Mouse (Mus musculus): Measurements from ENCODE around the gene Hc.

Hc gene

GRCm38 (mm10) chr2:34979459-34980011 is 81.7 kb downstream of the Hc start:
- in situ Hi-C loops (cut with MboI; ENCODE audit: low sequenced_read_pairs): no loop called here

DNA sequence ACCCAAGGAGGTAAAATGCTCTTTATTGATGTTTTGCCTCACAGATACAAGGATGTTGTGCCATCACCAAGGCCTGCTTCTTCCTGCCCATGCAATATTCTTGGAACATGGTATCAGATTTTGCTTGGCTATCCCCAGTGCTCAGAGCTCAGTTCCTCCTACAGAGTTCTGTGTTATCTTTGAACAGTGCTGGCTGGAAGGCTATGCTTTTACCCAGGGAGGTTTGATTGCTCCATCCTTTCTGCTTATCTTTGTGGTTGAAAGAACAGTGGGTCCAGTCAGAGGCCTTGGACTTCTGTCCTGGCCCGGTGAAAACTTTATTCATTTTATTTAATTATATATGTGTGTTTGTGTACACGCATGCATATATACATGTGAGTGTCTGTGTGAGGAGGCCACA is 83.0 kb downstream of the Hc start:
- in situ Hi-C loops (cut with MboI; ENCODE audit: low sequenced_read_pairs): no loop called here

DNA sequence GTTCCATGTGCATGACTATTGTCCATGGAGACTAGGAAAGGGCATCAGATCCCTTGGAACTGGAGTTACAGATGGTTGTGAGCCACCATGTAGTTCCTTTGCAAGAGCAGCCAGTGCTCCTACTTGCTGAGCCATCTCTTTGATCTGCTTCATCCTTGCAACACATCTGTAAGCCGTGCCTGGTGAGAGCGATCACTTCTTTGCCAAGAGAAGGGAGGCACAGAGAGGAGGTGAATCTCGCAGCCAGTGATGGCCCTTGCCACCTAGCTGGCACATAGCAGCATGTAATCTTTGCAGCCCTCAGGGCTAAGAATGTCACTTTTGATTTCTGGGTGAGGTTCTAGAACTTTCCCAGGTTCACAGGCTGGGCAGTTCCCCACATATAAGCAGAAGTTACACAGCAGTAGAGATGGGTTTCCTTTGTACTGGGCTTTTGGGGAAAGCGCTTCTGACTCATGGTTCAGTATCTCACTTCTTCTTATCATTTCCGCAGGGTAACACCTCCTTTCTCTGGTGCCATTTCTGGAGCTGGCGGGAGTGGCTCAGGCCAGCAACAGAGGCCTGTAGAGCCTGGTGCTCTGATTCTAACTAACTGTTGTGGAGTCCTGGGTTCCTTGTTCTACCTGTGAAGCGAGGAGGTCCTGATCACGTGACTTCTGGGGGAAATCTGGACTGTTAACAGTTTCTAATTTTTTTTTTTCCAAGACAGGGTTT is 84.1 kb downstream of the Hc start:
- in situ Hi-C loops (cut with MboI; ENCODE audit: low sequenced_read_pairs): no loop called here

GRCm38 (mm10) chr2:34976447-34976846 is 84.8 kb downstream of the Hc start:
- in situ Hi-C loops (cut with MboI; ENCODE audit: low sequenced_read_pairs): no loop called here

- in situ Hi-C loops (cut with MboI; ENCODE audit: low sequenced_read_pairs): no loop called here
Observed at GRCm38 (mm10) chr2:34973087-34973486, 88.2 kb downstream of the Hc start.

GRCm38 (mm10) chr2:34971080-34971888 is 90.0 kb downstream of the Hc start:
- in situ Hi-C loops (cut with MboI; ENCODE audit: low sequenced_read_pairs): no loop called here

DNA sequence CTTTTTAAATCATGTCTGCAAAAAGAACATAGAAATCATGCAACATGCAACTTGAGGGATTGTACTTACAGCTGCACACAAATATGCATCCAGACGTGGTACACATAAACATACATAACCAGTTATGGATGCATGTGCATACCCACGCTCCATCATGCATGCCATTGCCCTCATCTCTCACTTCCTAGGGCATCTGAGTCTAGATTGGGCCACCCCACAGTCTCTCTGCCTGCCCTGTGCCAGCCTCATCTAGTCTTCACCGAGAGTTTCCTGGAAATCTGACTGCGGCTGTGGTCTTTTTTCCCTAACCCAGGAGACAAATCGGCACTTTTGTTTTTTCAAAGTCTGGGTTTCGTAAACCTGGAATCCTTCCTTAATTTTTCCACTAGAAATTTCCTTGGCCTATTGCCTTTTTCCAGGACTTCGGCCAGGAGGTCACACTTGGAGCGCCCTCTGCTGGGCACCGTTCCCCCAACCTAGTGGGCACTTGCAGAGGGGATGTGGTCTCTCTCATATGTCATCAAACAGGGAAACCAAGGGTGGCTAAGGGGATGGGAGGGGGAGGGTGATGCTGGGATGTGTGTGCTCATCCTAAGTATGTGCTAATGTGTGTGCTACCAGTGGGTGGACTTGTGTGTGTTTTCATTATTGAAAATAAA is 91.0 kb downstream of the Hc start:
- in situ Hi-C loops (cut with MboI; ENCODE audit: low sequenced_read_pairs): no loop called here

DNA sequence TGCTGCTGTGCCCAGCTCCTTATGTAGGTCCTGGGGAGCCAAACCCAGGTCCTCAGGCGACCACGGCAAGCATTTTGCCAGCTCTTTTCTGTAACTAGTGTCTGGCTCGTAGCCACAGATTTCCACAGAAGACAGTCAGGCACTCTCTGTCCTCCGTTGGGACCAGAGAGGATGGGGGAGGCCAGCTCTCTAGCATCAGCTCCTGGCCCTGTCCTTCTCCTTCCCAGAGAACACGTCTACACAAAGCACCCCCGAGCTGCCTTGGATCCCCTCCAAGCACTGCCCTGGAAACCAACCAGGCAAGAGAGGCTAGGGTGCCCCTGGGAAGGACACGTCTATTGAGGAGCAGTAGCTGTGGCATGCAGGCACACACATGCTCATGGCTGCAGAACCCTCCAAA is 92.1 kb downstream of the Hc start:
- in situ Hi-C loops (cut with MboI; ENCODE audit: low sequenced_read_pairs): no loop called here

GRCm38 (mm10) chr2:34966243-34966934 is 94.8 kb downstream of the Hc start:
- in situ Hi-C loops (cut with MboI; ENCODE audit: low sequenced_read_pairs): no loop called here

- in situ Hi-C loops (cut with MboI; ENCODE audit: low sequenced_read_pairs): no loop called here
Observed at GRCm38 (mm10) chr2:34965806-34966205, 95.4 kb downstream of the Hc start.

DNA sequence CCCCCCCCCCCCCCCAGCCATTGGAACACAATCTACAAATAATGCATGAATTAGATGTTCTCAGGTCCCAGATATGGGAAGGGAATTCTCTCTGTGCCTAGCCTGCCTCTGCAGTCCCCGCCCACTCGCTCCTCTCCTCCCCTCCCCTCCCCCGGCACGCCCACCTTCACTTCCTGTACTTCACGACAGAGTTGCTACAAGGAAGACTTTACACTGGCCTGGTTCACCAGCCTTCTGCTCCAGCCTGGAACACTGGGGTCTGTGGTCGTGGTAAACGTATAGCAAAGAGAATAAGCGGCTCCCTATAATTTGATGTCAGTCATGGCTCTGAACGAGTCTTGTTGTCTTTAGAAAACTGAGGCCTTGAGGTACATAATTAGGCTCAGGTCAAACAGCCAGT is 95.9 kb downstream of the Hc start:
- in situ Hi-C loops (cut with MboI; ENCODE audit: low sequenced_read_pairs): no loop called here

DNA sequence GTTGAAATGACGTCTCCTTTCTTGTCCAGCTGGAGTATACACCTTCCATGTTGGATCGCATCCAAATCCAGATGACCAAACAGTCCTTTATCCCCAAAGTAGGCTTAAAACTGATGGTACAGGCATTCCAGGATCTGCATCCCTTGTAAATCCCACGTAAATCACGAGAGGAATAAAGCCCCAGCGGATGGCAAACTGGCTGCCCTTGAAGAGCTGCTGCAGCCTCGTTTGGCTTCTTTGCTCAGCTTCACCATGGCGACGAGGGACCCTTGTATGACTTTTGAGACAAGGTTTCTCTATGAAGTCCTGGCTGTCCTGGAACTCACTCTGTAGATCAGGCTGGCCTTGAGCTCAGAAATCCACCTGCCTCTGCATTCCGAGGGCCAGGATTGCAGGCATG is 96.6 kb downstream of the Hc start:
- in situ Hi-C loops (cut with MboI; ENCODE audit: low sequenced_read_pairs): no loop called here

DNA sequence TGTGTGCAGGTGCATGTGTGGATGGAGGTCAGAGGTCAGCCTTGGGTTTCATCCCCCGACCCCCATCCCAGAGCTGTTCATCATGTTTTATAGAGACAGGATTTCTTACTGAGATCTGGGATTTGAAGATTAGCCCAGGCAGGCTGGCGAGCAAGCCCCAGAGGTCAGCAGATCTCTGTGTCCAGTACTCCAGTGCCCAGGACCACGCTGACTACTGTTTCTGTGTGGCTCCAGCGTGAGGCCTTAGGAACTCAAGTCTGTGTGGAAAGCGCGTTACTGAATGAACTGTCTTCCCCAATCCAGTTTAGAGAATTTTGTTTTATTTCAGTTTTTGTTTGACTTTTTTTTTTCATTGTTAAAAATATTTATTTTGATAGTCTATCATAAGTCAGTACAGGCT is 97.0 kb downstream of the Hc start:
- in situ Hi-C loops (cut with MboI; ENCODE audit: low sequenced_read_pairs): no loop called here

- in situ Hi-C loops (cut with MboI; ENCODE audit: low sequenced_read_pairs): no loop called here
Observed at GRCm38 (mm10) chr2:34963371-34963956, 97.8 kb downstream of the Hc start.

DNA sequence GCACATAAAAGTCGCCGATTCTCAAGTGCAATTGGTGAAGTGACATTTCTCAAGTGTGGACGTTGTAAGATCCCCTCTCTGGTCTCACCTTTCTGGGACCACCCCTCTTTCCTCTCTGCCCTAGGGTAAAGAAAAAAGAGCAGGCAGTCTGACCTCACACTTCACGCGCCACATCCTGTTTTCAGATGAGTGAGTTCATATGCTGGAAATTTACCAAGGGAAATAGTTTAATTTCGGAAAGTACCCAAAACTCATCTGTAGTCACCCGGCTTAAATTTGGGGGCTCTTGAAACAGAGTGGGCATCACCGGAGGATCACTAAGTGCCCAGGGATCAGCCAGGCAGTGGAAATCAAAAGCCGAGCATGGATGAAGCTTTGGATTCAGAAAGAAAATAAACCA is 98.3 kb downstream of the Hc start:
- in situ Hi-C loops (cut with MboI; ENCODE audit: low sequenced_read_pairs): no loop called here

GRCm38 (mm10) chr2:34962211-34962610 is 99.0 kb downstream of the Hc start:
- in situ Hi-C loops (cut with MboI; ENCODE audit: low sequenced_read_pairs): no loop called here

DNA sequence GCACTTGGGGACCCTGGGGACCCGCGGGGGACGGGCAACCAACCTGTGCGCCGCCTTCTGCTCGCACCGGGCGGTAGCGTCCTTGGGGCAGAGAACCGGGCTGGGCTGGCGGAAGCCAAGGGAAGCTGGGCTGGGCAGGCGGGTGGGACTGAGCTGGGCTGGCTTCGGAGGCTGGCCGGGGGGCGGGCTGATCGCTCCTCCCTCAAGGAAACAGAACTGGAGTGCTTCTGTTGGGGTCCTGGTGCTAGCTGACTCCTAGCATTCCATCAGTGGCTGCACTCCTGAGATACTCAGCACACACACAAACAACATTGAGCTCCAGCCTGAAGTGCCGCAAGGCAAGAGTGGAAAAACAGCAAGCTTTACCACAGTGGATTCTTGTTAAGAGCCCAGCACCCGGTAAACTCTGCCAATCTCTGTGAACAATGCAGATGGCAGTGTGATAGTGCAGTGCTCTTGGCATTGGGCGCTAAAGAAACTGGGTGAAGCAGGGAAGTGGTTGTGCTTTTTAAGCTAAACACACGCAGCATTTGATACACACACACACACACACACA is 99.7 kb downstream of the Hc start, which contains the start of gene Traf1:
Gene Traf1 (minus strand): TSS at position 292 of the 556 bp plus-strand sequence.
- in situ Hi-C loops (cut with MboI; ENCODE audit: low sequenced_read_pairs): no loop called here

GRCm38 (mm10) chr2:34960966-34961365 is 100.3 kb downstream of the Hc start:
- in situ Hi-C loops (cut with MboI; ENCODE audit: low sequenced_read_pairs): no loop called here

DNA sequence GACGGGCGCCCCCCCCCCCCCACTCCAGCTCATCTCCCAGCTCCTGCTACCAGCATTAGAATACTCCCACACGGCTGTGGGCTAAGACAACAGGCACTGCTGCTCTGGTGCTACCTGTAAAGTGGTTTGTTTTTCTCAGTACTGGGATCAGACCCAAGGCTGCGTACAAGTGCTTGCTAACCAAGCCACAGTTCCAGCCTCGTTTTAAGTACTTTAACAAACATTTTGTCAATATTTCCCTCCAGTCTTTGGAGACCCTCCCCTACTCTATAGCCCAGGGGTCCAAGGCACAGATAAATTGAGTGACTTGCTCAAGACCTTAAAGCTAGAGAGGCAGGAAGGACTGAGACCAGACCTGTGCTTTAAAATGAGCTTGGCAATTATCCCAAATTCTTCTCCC is 100.8 kb downstream of the Hc start:
- in situ Hi-C loops (cut with MboI; ENCODE audit: low sequenced_read_pairs): no loop called here

DNA sequence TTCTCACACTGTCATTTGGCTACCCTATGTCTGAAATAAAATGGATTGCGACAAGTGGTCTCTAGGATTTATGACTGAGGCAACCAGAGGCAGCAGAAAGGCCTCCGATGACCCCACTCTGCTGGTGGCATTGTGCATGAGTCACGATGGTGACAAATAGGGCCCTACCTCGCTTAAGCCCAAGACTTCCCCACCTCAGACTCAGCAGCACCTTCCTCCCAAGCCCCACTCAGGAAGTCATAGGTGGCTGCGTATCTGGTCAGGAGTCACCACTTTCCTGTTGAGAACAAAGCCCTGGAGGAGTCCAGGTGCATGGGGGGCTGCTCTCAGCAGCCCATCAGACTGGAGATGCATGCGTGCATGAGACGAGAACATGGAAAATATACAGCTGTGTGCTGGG is 102.7 kb downstream of the Hc start:
- in situ Hi-C loops (cut with MboI; ENCODE audit: low sequenced_read_pairs): no loop called here
